Mouse (Mus musculus) induced T-regulatory cell, adult 2 months (primary cell): ENCODE measurements at regions not wholly inside any gene's neighbourhood (a gene's known extent, or its start where the extent isn't known, plus 50 kb on each side); places are given as distances from the start of the nearest gene placed in this dataset.

Source experiments
- DNase-seq: peaks from one replicate; pipeline ENCODE4 v3.0.0-alpha.2; 2012; ENCODE audit warnings: low read depth

GRCm38 (mm10) chr15:62042924-62043504 lies 1120.2 kb upstream of the A1bg start:
- no peak for DNase-seq
